Mouse (Mus musculus): Measurements from ENCODE around the gene Slco2a1. TPM values are rescaled to one million over a fixed set of nuclear protein-coding genes. Genes with fewer than 3 reads are reported as not detected.

Slco2a1 gene
- polyA plus RNA-seq, 1 experiment: 0.77 TPM

DNA sequence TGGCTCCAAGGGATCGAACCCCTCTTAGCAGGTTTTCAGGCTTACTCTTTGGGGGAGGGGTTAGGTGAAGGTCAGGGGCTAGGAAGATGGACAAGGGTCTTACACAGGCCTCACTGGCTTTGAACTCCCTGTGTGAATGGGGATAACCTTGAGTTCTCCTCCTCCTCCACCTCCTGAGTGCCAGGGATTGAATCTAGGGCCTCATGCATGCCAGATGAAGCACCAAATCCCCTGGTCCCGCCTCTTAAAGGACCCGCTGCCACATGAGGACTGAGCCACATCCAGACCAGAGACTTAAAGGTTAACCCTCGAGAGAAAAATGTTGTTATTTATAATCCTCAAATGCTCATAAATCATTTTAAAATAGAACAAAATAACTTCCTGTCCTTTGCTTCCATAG lies 128.4 kb downstream of the Slco2a1 start:
- Histone ChIP-seq H3K27ac (ENCODE audit: control insufficient read depth, insufficient read depth, low read depth, low read length, poor library complexity) (no peak overlapping the region), H3K4me1 (ENCODE audit: control insufficient read depth, insufficient read depth, low read length) (no peaks in the 10 kb centered on the region), H3K4me3 (replicated peaks; ENCODE audit: control insufficient read depth, low read depth, low read length) (no peak overlapping the region)
- TF ChIP-seq POLR2A (IDR thresholded peaks at IDR 0.05; ENCODE audit: borderline replicate concordance, control insufficient read depth, low read depth, low read length): no peak
- 52% methylated on average over 4 of the region's 4 CpGs for WGBS

DNA sequence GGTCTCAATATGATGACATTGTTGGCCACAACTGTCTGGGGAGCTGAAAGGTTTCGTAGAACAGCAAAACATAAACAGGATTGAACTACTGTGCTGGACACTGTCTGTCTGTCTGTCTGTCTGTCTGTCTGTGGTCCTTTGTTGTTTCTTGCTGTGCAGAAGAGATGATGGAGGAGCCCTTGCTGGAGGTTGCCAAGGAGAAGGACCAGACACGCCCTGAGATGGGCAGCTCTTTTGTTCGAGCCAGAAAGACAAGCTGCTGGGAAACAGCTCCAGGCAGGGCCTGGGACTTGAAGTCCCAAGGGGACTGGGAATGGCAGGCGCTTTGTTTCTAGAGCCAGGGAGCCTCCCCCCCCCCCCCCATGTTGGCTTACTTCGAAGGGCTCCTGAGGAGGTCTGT lies 129.0 kb downstream of the Slco2a1 start:
- Histone ChIP-seq H3K4me3 (replicated peaks; ENCODE audit: control insufficient read depth, low read depth, low read length) (no peak overlapping the region), H3K4me1 (ENCODE audit: control insufficient read depth, insufficient read depth, low read length) (no peaks in the 10 kb centered on the region), H3K27ac (ENCODE audit: control insufficient read depth, insufficient read depth, low read depth, low read length, poor library complexity) (no peak overlapping the region)
- TF ChIP-seq CTCF (IDR thresholded peaks at IDR 0.05; ENCODE audit: control insufficient read depth, insufficient read depth, low read length) (no peak), POLR2A (IDR thresholded peaks at IDR 0.05; ENCODE audit: borderline replicate concordance, control insufficient read depth, low read depth, low read length) (no peak)
- 73% methylated on average over 5 of the region's 5 CpGs for WGBS

GRCm38 (mm10) chr9:103117951-103118350 lies 129.4 kb downstream of the Slco2a1 start:
- H3K4me1 ChIP-seq (ENCODE audit: control insufficient read depth, insufficient read depth, low read length): no peaks in the 10 kb centered on the region
- no peak for TF ChIP-seq POLR2A (IDR thresholded peaks at IDR 0.05; ENCODE audit: borderline replicate concordance, control insufficient read depth, low read depth, low read length)
- TF ChIP-seq CTCF (IDR thresholded peaks at IDR 0.05; ENCODE audit: control insufficient read depth, insufficient read depth, low read length): no peak
- WGBS: 86% methylated on average over 8 of the region's 8 CpGs

GRCm38 (mm10) chr9:103118651-103119275 lies 130.3 kb downstream of the Slco2a1 start:
- WGBS: 66% methylated on average over 5 of the region's 5 CpGs
- Histone ChIP-seq H3K27ac (ENCODE audit: control insufficient read depth, insufficient read depth, low read depth, low read length, poor library complexity) (no peak overlapping the region), H3K4me3 (replicated peaks; ENCODE audit: control insufficient read depth, low read depth, low read length) (no peak overlapping the region), H3K4me1 (ENCODE audit: control insufficient read depth, insufficient read depth, low read length) (no peaks in the 10 kb centered on the region)
- TF ChIP-seq POLR2A (IDR thresholded peaks at IDR 0.05; ENCODE audit: borderline replicate concordance, control insufficient read depth, low read depth, low read length) (no peak), CTCF (IDR thresholded peaks at IDR 0.05; ENCODE audit: control insufficient read depth, insufficient read depth, low read length) (no peak)

More at GRCm38 (mm10) chr9:103117951-103118350, 129.4 kb downstream of the Slco2a1 start:
- Histone ChIP-seq H3K4me3 (replicated peaks; ENCODE audit: control insufficient read depth, low read depth, low read length) (no peak overlapping the region), H3K27ac (ENCODE audit: control insufficient read depth, insufficient read depth, low read depth, low read length, poor library complexity) (no peak overlapping the region)

GRCm38 (mm10) chr9:103119781-103120180 lies 131.3 kb downstream of the Slco2a1 start:
- WGBS: 75% methylated on average over 9 of the region's 9 CpGs
- Histone ChIP-seq H3K4me1 (ENCODE audit: control insufficient read depth, insufficient read depth, low read length) (no peaks in the 10 kb centered on the region), H3K4me3 (replicated peaks; ENCODE audit: control insufficient read depth, low read depth, low read length) (no peak overlapping the region), H3K27ac (ENCODE audit: control insufficient read depth, insufficient read depth, low read depth, low read length, poor library complexity) (no peak overlapping the region)
- TF ChIP-seq CTCF (IDR thresholded peaks at IDR 0.05; ENCODE audit: control insufficient read depth, insufficient read depth, low read length) (no peak), POLR2A (IDR thresholded peaks at IDR 0.05; ENCODE audit: borderline replicate concordance, control insufficient read depth, low read depth, low read length) (no peak)

- no peaks in the 10 kb centered on the region for H3K4me1 ChIP-seq (ENCODE audit: control insufficient read depth, insufficient read depth, low read length)
- 61% methylated on average over 2 of the region's 2 CpGs for WGBS
- H3K27ac ChIP-seq (ENCODE audit: control insufficient read depth, insufficient read depth, low read depth, low read length, poor library complexity): no peak overlapping the region
- TF ChIP-seq POLR2A (IDR thresholded peaks at IDR 0.05; ENCODE audit: borderline replicate concordance, control insufficient read depth, low read depth, low read length): no peak
- no peak for TF ChIP-seq CTCF (IDR thresholded peaks at IDR 0.05; ENCODE audit: control insufficient read depth, insufficient read depth, low read length)
- no peak overlapping the region for H3K4me3 ChIP-seq (replicated peaks; ENCODE audit: control insufficient read depth, low read depth, low read length)
Measured at GRCm38 (mm10) chr9:103120231-103120630, 131.7 kb downstream of the Slco2a1 start.

- H3K27ac ChIP-seq (ENCODE audit: control insufficient read depth, insufficient read depth, low read depth, low read length, poor library complexity): no peak overlapping the region
- TF ChIP-seq POLR2A (IDR thresholded peaks at IDR 0.05; ENCODE audit: borderline replicate concordance, control insufficient read depth, low read depth, low read length) (no peak), CTCF (IDR thresholded peaks at IDR 0.05; ENCODE audit: control insufficient read depth, insufficient read depth, low read length) (no peak)
- 27% methylated on average over 7 of the region's 7 CpGs for WGBS
- no peaks in the 10 kb centered on the region for H3K4me1 ChIP-seq (ENCODE audit: control insufficient read depth, insufficient read depth, low read length)
- H3K4me3 ChIP-seq (replicated peaks; ENCODE audit: control insufficient read depth, low read depth, low read length): no peak overlapping the region
Measured at GRCm38 (mm10) chr9:103121546-103121945, 133.0 kb downstream of the Slco2a1 start.

DNA sequence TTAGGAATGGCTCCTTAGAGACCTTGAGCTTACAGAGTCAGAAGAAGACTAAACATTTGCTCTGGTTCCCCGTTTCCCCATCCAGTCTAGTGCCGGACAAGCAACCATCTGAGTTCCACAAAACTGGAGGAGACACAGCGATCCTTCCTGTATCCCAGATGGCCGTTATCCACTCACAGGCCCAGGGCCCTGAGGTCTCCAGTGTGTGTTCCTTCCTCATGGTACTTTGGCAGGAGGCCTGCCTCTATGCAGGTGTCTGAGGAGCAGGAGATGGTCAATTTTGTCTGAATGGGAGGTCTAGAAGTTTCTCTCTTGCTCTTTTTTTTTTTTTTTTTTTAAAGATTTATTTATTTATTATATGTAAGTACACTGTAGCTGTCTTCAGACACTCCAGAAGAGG lies 136.2 kb downstream of the Slco2a1 start:
- Histone ChIP-seq H3K27ac (ENCODE audit: control insufficient read depth, insufficient read depth, low read depth, low read length, poor library complexity) (no peak overlapping the region), H3K4me1 (ENCODE audit: control insufficient read depth, insufficient read depth, low read length) (no peaks in the 10 kb centered on the region), H3K4me3 (replicated peaks; ENCODE audit: control insufficient read depth, low read depth, low read length) (no peak overlapping the region)
- TF ChIP-seq POLR2A (IDR thresholded peaks at IDR 0.05; ENCODE audit: borderline replicate concordance, control insufficient read depth, low read depth, low read length) (no peak), CTCF (IDR thresholded peaks at IDR 0.05; ENCODE audit: control insufficient read depth, insufficient read depth, low read length) (no peak)
- 87% methylated on average over 4 of the region's 4 CpGs for WGBS

All from bone marrow, adult 2 months (tissue).